Mouse (Mus musculus) adrenal gland, postnatal 4 days (tissue): ENCODE data around the gene Hacl1. TPM values are rescaled to one million over a fixed set of nuclear protein-coding genes. Genes with fewer than 3 reads are reported as not detected.
A peak's percentile ranks its signal among the peaks of the same experiment; 100 is the strongest.

Experiments used
- DNase-seq, 2 experiments: peaks; one replicate each; pipeline ENCODE4 v3.0.0; 2021 to 2022; ENCODE audit warnings: low spot score in 2 of 2, mixed read lengths in 2 of 2
- total RNA-seq, 2 experiments: library from RNA; stranded (reverse); gene quantifications; 2 replicates each; pipeline ENCODE4 v1.2.3; 2021

Hacl1 gene
- total RNA-seq, 2 experiments from 2014 or later, result 75.9 to 86.7 TPM

DNA sequence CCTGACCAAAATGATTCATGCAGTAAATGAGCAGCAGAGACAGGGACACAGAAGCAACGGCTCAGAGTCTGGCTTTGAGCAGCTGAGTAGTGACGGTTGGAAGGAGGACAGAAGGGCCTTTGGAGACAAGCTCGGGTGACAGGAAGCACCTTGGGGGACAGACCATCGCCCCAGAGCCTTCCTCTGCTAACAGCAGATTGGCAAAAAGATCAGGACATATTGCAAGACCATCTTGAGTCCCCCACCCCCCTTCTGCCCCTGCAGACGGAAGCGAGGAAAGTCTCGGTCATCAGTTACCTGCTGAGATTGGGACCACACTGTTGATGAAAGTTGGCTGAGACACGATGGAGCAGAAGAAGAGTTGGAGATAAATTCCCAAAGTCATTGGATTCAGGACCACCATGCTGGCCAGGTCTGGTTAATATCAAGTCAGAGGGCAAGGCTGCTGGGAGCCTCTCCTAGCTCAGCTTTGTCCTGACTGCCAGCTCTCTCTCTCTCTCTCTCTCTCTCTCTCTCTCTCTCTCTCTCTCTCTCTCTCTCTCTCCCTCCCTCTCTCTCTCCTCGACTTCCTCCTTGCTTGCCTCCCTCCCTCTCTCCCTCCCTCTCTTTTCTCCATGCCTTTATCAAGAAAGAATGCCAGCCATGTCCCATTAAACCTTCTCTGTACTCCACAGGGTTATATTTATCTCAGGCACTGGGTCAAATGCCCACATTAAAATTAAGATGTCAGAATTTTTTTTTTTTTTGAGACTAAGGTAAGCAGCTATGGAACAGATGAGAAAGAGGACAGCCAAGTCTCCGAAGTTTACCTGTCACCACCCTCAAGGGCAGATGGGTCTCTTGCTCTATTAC lies 64.0 kb downstream of the Hacl1 start:
- no peak for DNase-seq

DNA sequence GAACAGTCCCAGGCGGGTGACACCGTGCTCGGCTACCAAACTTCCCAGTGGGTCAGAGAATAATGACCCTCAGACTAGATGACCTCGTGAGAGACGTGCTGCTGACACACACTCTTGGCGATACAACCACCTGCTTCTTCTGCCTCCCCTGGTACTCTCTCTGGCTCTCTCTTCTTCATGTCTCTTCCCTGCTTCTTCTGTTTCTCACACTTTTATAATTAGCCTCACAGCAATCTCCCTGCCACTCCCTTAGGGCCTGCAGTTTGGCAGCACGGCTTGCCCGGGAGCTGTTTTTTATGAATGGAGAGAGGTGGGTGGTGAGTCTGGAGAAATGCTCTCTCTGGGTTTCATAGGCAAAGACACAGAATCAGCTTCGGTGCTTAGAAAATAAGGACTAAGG lies 65.2 kb downstream of the Hacl1 start:
- no peak for DNase-seq

DNA sequence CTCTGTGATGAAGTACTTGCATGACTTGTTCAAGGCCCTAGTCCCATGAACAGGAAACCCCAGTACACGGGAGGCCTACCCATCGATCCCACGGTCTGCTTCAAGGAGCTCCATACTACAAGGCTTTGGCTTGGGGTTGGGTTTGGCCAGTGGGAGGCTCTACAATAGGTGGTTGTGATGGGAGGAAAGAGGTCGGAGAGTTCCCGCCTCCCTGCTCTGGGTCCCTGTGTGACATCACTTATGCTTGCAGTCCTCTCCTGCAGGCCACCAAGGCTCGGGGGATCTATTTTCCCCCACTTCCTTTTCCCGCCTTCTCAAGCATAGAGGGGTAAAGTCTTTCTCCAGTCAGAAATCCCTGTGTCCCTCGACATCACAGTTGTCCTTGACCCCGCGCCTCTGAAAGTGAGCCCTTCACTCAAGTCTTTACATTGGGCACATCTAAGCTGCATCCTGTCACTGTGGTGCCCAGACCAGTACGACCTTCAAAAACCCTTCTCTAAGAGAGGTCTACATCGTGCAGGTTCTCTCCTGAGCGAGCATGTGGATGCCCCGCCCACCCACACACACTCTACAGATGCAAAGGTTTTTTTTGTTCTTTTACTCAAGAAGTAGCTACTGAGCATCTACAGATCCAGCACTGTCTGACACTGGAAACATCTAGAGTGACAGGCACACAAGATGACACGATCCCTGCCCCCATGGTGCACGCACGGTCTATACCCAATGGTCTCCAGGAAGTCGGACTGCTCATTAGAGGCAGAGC lies 66.0 kb downstream of the Hacl1 start:
- DNase-seq, result no peak

GRCm38 (mm10) chr14:31572561-31573175 lies 68.4 kb downstream of the Hacl1 start:
- no peak for DNase-seq

DNA sequence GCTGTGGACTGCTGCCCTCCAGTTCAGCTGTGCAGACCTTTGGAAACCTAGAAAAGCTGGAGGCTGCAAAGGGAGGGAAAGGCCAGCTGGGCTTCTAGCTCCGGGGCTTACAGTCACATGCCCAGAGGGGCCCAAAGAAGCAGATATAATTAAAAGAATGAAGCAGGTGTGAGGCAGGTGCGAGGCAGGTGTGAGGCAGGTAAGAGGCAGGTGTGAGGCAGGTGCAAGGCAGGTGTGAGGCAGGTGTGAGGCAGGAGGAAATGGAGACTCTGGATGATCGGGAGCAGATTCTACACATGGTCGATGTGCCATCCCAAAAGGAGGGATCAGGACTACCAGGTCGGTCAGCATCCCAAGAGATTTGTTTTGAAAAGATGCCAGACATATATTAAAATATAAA lies 69.7 kb downstream of the Hacl1 start:
- DNase-seq, result no peak

GRCm38 (mm10) chr14:31570131-31570951 lies 70.7 kb downstream of the Hacl1 start:
- no peak for DNase-seq

- DNase-seq, result no peak
Measured at GRCm38 (mm10) chr14:31569151-31569631, 71.9 kb downstream of the Hacl1 start.

DNA sequence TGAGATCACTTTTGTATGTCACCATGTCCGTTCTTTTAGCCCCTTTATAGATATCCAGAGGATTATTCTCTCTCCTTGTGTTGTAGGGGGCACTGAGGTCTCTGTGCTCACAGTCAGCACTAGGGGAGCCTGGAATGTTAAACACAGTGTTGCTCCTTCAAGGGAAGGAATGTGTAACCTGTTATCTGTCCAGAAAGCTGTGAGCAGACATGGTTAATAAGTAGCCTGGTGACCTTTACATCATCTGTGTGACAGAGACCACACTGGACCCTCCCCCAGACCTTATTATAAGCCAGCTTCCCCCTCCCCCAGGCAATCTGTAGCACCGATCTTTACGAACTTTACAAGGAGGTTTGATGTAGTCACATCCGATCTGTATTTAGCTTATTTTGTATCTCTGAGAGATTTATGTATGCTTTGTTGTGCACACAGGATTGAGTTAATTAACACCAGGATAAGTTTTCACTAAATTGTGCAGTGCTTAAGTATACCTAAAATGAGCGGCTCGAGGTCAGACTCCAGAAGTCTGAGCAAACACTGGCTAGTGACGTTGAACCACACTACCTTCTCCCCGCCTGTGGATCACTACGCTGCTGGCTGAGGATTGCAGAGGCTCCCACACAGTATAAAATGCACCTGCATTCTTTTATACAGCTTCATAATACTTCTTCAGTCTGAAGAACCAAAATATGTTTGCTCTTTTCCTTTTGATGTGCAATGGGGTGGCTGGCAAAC lies 75.4 kb downstream of the Hacl1 start:
- no peak for DNase-seq

DNA sequence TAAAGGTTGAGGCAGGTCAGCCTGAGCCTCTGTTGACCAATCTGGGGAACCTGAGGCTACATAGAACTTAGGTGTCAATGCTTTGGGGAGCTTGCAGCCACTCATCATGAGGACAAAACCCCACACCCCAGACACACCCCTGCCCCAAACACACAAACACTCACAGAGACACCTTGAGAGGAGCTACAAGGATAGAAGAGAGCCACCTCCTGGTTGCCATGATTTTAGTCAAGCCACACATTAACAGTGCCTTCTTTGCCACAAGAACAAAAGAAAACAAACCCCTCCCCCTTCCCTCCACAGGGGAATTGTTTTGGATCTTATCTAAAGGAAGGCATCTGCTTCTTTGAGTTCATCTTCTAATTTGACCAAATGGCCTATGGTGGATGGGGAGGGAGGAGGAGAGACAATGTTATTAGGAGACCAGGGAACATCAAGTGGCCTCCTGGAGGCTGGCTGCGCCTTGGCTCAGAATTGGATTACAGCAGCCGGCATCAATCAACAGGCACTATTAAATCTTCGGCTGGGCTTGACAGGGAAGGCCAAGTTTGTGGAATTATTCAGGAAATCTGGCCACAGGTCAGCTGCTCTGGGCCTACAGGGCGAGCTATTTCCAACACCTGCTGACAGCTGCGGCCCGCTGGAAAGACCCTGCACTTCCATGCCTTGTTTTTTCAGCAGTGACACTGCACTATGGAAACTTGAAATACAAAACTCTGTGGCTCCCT lies 76.5 kb downstream of the Hacl1 start:
- peak in 1 of 2 experiments; percentile 25 for DNase-seq

GRCm38 (mm10) chr14:31560886-31561285 lies 80.2 kb downstream of the Hacl1 start:
- no peak for DNase-seq

DNA sequence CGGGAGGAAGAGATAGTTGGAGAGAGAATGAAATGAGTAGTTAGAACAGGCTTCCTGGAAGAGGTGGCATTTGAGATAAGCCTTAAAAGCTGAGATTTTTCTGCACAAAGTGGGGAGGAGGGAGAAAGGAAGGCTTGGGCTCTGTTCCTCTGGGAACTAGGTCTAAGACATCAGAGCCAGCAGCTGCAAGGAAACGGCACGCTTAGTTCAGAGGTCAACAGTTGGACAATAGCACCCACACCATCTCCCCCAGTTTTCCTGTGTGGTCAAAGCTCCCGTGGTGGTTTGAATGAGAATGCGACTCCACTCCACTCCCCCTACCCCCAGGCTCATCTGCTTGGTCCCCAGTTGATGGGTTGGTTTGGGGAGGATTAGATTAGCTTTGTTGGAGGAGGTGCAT lies 81.9 kb downstream of the Hacl1 start:
- DNase-seq, result no peak

GRCm38 (mm10) chr14:31557784-31558183 lies 83.3 kb downstream of the Hacl1 start:
- no peak for DNase-seq

DNA sequence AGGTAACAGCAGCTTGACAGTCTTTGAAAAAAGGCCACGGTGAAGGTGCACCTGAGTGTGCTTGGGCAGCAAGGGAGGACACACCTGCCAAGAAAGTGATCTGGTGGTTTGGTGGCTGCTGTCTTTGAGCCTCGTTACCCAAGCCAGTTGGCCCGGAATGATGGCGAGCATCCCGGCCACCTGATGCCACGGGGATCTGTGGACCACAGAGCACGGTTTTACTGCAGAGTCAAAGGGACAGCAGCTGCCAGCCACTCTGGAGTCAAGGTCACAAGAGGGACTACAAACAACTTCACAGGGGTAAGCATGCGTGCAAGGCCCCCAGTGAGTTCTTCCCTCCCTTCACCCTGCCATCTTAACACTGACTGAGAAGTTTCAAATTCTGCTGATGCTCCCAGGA lies 83.8 kb downstream of the Hacl1 start:
- DNase-seq, result no peak

DNA sequence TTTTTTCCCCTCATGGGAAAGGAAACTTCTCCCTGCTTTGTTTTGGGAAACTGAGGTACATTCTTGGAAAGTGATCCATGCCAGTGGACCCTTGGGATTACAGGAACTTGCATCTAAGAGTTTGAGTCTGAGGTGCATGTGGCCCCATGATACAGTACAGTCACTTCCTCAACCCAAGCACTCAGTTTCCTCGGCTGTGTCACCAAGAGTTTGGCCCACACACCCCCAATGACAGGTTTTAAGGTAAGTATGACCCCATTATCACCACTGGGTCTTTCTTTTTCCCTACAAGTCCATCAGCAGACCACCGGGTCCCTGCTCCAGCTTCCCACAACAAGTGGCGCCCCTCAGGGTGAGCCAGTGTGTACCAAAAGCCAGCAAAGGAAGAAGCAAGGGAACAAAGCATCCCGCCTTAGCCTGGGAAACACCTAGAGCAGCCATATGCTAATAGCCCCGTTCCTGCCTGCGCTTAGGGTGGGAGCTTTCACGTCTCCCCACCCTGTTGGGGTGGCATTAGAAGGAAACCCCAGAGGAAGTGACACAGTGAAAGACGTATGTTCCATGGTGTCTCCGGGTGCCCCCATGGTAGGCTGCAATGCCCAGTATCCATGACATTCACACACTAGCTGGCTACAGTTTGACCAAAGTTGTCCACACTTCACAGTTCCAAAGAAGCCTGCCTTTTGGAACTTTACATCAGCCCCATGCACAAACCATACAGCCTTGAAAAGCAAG lies 84.4 kb downstream of the Hacl1 start:
- no peak for DNase-seq

DNA sequence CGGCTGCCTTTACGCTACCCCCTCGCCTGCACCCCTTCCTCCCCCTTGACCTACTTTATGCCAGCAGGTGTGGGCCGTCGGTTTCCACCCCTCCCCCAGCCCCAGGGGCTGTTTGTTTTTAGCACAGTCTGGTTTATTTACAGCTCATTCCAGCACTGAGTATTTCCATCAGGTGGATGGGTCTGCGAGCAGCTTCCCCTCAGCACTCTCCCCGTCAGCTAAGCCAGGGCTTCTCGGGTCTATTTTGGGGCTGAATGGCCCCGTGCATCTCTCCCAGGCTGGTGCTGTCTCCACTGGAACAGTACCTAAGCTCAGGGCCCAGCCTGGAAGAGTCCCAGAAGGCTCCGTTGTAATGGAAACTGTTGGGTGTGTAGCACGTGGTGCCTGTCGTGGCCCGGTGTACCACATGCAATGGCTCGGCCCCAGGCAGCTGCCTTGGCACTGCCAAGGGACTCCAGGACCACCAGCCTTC lies 85.1 kb downstream of the Hacl1 start:
- DNase-seq, result no peak

DNA sequence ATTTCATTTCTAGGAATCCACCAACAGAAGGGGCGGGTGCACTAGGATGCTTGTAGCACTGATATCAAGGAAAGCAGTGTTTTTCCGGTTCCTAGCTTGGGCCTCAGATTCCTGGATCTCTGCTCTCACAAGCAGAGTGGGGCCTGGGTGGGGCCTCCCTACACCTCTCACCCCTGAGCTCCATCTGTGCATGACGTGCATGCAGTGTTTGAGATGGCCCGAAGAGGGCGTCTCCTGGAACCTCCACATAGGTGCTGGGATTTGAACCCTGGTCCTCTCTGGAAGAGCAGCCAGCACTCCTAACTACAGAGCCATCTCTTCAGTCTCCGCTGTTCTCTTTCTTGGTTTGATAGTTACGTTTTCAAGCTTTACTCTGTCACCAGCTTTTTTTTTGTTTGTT lies 86.1 kb downstream of the Hacl1 start:
- no peak for DNase-seq
